Mouse (Mus musculus): ENCODE results near the gene Zswim5. TPM values are rescaled to one million over a fixed set of nuclear protein-coding genes. Genes with fewer than 3 reads are reported as not detected.
A peak's percentile ranks its signal among the peaks of the same experiment; 100 is the strongest.

Zswim5 gene
- polyA plus RNA-seq, 1 experiment from 2014 or later, result 0.04 TPM

GRCm38 (mm10) chr4:117013596-117013995 lies 136.4 kb downstream of the Zswim5 start:
- H3K27me3 ChIP-seq (ENCODE audit: control insufficient read depth, insufficient read depth, low read length), result no peaks in the 10 kb centered on the region
- H3K4me3 ChIP-seq (ENCODE audit: low read depth, low read length), result no peak overlapping the region
- H3K36me3 ChIP-seq (ENCODE audit: control insufficient read depth, insufficient read depth, low read length), result no peaks in the 10 kb centered on the region
- H3K4me1 ChIP-seq (replicated peaks; ENCODE audit: control insufficient read depth, insufficient read depth), result no peaks in the 10 kb centered on the region
- no peak for DNase-seq (ENCODE audit: low spot score)
- ATAC-seq (ENCODE audit: low FRiP score, low TSS enrichment), result no peak
- WGBS, result 75% methylated on average over 6 of the region's 6 CpGs
- no peaks in the 10 kb centered on the region for H3K9me3 ChIP-seq (ENCODE audit: control insufficient read depth, low read length)
- H3K9ac ChIP-seq (ENCODE audit: low read length), result no peak overlapping the region
- no peak overlapping the region for H3K4me2 ChIP-seq (replicated peaks; ENCODE audit: low read depth)
- TF ChIP-seq EP300 (optimal IDR thresholded peaks at IDR 0.05) (no peak), CTCF (IDR thresholded peaks at IDR 0.05; ENCODE audit: low read depth) (no peak)
- no peak overlapping the region for H3K27ac ChIP-seq (replicated peaks)

GRCm38 (mm10) chr4:117014901-117015415 lies 137.8 kb downstream of the Zswim5 start:
- H3K27ac ChIP-seq (replicated peaks), result no peak overlapping the region

GRCm38 (mm10) chr4:117017738-117018137 lies 140.6 kb downstream of the Zswim5 start:
- Histone ChIP-seq H3K36me3 (ENCODE audit: control insufficient read depth, insufficient read depth, low read length) (0 out of 2 replicates have a peak, but pooled peaks cover 4% of the 10 kb centered on the region), H3K9me3 (ENCODE audit: control insufficient read depth, low read length) (no peaks in the 10 kb centered on the region), H3K4me1 (replicated peaks; ENCODE audit: control insufficient read depth, insufficient read depth) (no peaks in the 10 kb centered on the region), H3K9ac (ENCODE audit: low read length) (no peak overlapping the region), H3K27ac (replicated peaks) (no peak overlapping the region), H3K4me3 (ENCODE audit: low read depth, low read length) (no peak overlapping the region), H3K4me2 (replicated peaks; ENCODE audit: low read depth) (no peak overlapping the region), H3K27me3 (ENCODE audit: control insufficient read depth, insufficient read depth, low read length) (no peaks in the 10 kb centered on the region)
- DNase-seq (ENCODE audit: low spot score) (no peak), ATAC-seq (ENCODE audit: low FRiP score, low TSS enrichment) (no peak)
- WGBS, result 87% methylated on average over 2 of the region's 2 CpGs
- TF ChIP-seq CTCF (IDR thresholded peaks at IDR 0.05; ENCODE audit: low read depth) (peak; percentile 36), EP300 (optimal IDR thresholded peaks at IDR 0.05) (no peak)

More at GRCm38 (mm10) chr4:117014901-117015415, 137.8 kb downstream of the Zswim5 start:
- DNase-seq (ENCODE audit: low spot score) (no peak), ATAC-seq (ENCODE audit: low FRiP score, low TSS enrichment) (no peak)
- Histone ChIP-seq H3K36me3 (ENCODE audit: control insufficient read depth, insufficient read depth, low read length) (no peaks in the 10 kb centered on the region), H3K4me2 (replicated peaks; ENCODE audit: low read depth) (no peak overlapping the region), H3K27me3 (ENCODE audit: control insufficient read depth, insufficient read depth, low read length) (no peaks in the 10 kb centered on the region), H3K9ac (ENCODE audit: low read length) (no peak overlapping the region), H3K4me1 (replicated peaks; ENCODE audit: control insufficient read depth, insufficient read depth) (no peaks in the 10 kb centered on the region), H3K4me3 (ENCODE audit: low read depth, low read length) (no peak overlapping the region), H3K9me3 (ENCODE audit: control insufficient read depth, low read length) (no peaks in the 10 kb centered on the region)
- WGBS, result 68% methylated on average over 4 of the region's 4 CpGs
- no peak for TF ChIP-seq EP300 (optimal IDR thresholded peaks at IDR 0.05)
- no peak for TF ChIP-seq CTCF (IDR thresholded peaks at IDR 0.05; ENCODE audit: low read depth)

GRCm38 (mm10) chr4:117018327-117018726 lies 141.2 kb downstream of the Zswim5 start:
- Histone ChIP-seq H3K9me3 (ENCODE audit: control insufficient read depth, low read length) (no peaks in the 10 kb centered on the region), H3K27ac (replicated peaks) (no peak overlapping the region), H3K4me1 (replicated peaks; ENCODE audit: control insufficient read depth, insufficient read depth) (no peaks in the 10 kb centered on the region), H3K4me2 (replicated peaks; ENCODE audit: low read depth) (no peak overlapping the region), H3K4me3 (ENCODE audit: low read depth, low read length) (no peak overlapping the region), H3K9ac (ENCODE audit: low read length) (no peak overlapping the region), H3K27me3 (ENCODE audit: control insufficient read depth, insufficient read depth, low read length) (no peaks in the 10 kb centered on the region), H3K36me3 (ENCODE audit: control insufficient read depth, insufficient read depth, low read length) (0 out of 2 replicates have a peak, but pooled peaks cover 4% of the 10 kb centered on the region)
- TF ChIP-seq EP300 (optimal IDR thresholded peaks at IDR 0.05) (no peak), CTCF (IDR thresholded peaks at IDR 0.05; ENCODE audit: low read depth) (no peak)
- WGBS, result 89% methylated on average over 7 of the region's 7 CpGs
- ATAC-seq (ENCODE audit: low FRiP score, low TSS enrichment) (no peak), DNase-seq (ENCODE audit: low spot score) (no peak)

- Histone ChIP-seq H3K4me1 (replicated peaks; ENCODE audit: control insufficient read depth, insufficient read depth) (no peaks in the 10 kb centered on the region), H3K27me3 (ENCODE audit: control insufficient read depth, insufficient read depth, low read length) (no peaks in the 10 kb centered on the region), H3K36me3 (ENCODE audit: control insufficient read depth, insufficient read depth, low read length) (0 out of 2 replicates have a peak, but pooled peaks cover 4% of the 10 kb centered on the region), H3K9me3 (ENCODE audit: control insufficient read depth, low read length) (no peaks in the 10 kb centered on the region), H3K27ac (replicated peaks) (0 out of 2 replicates have a peak within 1 kb of the TSS, but pooled peaks have one; percentile 24), H3K4me2 (replicated peaks; ENCODE audit: low read depth) (peak within 1 kb of the TSS; percentile 90), H3K4me3 (ENCODE audit: low read depth, low read length) (peak within 1 kb of the TSS; percentile 89), H3K9ac (ENCODE audit: low read length) (peak within 1 kb of the TSS; percentile 82)
- peak; percentile 97 for ATAC-seq (ENCODE audit: low FRiP score, low TSS enrichment)
- TF ChIP-seq CTCF (IDR thresholded peaks at IDR 0.05; ENCODE audit: low read depth) (peak; percentile 49), EP300 (optimal IDR thresholded peaks at IDR 0.05) (no peak)
- DNase-seq (ENCODE audit: low spot score), result peak; percentile 93
- WGBS, result under 1% methylated on average over 61 of the region's 61 CpGs
Observed at GRCm38 (mm10) chr4:117019206-117020134, 142.3 kb downstream of the Zswim5 start, which contains the start of gene Eif2b3. TSS of gene Eif2b3 (plus strand) at chr4:117019402.

Data from stomach, postnatal 0 days (tissue).